Mouse (Mus musculus) stomach, embryonic 14.5 days (tissue): ENCODE data around the gene Ugt1a9. TPM values are rescaled to one million over a fixed set of nuclear protein-coding genes. Genes with fewer than 3 reads are reported as not detected.
A peak's percentile ranks its signal among the peaks of the same experiment; 100 is the strongest.
"Not testable (repeated sequence)": the region's sequence is repeated elsewhere in the genome, so short reads cannot be mapped to it uniquely, and the experiment has no call there.

Experiments used
- ATAC-seq: fragments of 200-750 bp; cut with Nextera tagmentation; 2 replicates; pipeline ENCODE4 v1.8.0; 2017; ENCODE audit warnings: low read depth, moderate TSS enrichment; ENCODE audit not compliant: insufficient number of reproducible peaks, insufficient read depth, low FRiP score
- H3K27ac ChIP-seq: fragments of 300-500 bp; sonication (generic); 2 replicates; pipeline ENCODE4 v1.5.1; 2014; ENCODE audit warnings: mild to moderate bottlenecking, low read length, moderate library complexity, mixed read lengths
- H3K27me3 ChIP-seq: fragments of 300-500 bp; sonication (generic); 2 replicates; pipeline ENCODE4 v1.6.1; 2014; ENCODE audit warnings: low read length, control low read depth, mixed read lengths; ENCODE audit not compliant: control insufficient read depth, insufficient read depth
- H3K36me3 ChIP-seq: fragments of 300-500 bp; sonication (generic); 2 replicates; pipeline ENCODE4 v1.6.1; 2014; ENCODE audit warnings: mild to moderate bottlenecking, control low read depth, low read length, moderate library complexity, mixed read lengths; ENCODE audit not compliant: control insufficient read depth, insufficient read depth
- H3K4me1 ChIP-seq: fragments of 300-500 bp; sonication (generic); 2 replicates; pipeline ENCODE4 v1.6.1; 2014; ENCODE audit warnings: low read length, control low read depth, mixed read lengths; ENCODE audit not compliant: control insufficient read depth, insufficient read depth
- H3K4me2 ChIP-seq: fragments of 300-500 bp; sonication (generic); replicated peaks from 2 replicates; pipeline ENCODE4 v1.6.1; 2014; ENCODE audit warnings: low read depth, low read length, control low read depth
- H3K4me3 ChIP-seq: fragments of 300-500 bp; sonication (generic); 2 replicates; pipeline ENCODE4 v1.5.1; 2014; ENCODE audit warnings: low read depth, low read length, control low read depth
- H3K9ac ChIP-seq: fragments of 300-500 bp; sonication (generic); replicated peaks from 2 replicates; pipeline ENCODE4 v1.6.1; 2014; ENCODE audit warnings: low read depth, mild to moderate bottlenecking, control low read depth, low read length, moderate library complexity, mixed read lengths
- H3K9me3 ChIP-seq: fragments of 300-500 bp; sonication (generic); 2 replicates; pipeline ENCODE4 v1.6.1; 2016; ENCODE audit warnings: low read depth, low read length, control low read depth; ENCODE audit not compliant: control insufficient read depth
- WGBS: fragments of 180-500 bp; shearing (Covaris S2); extraction: QIAGEN DNeasy Blood & Tissue Kit; methylation state at CpG from one replicate; pipeline ENCODE4 v1.1.7; 2014; 5-methylcytosine and 5-hydroxymethylcytosine counted together
- polyA plus RNA-seq: library from polyadenylated mRNA; unstranded; fragments of >200 nt; fragmentation: Nextera tagmentation; extraction: Ambion mirVana; gene quantifications from 2 replicates; pipeline ENCODE4 v1.2.1, GENCODE M21; 2014

Gene Ugt1a9
- polyA plus RNA-seq, 1 experiment from 2014 or later = 0.46 TPM

GRCm38 (mm10) chr1:88077128-88077527 lies 6.5 kb downstream of the Ugt1a9 start:
- no peak overlapping the region for H3K9ac ChIP-seq
- no peaks in the 10 kb centered on the region for H3K9me3 ChIP-seq
- H3K27me3 ChIP-seq = no peaks in the 10 kb centered on the region
- no peaks in the 10 kb centered on the region for H3K4me1 ChIP-seq
- no peak overlapping the region for H3K27ac ChIP-seq
- no peak overlapping the region for H3K4me2 ChIP-seq
- 87% methylated on average over 1 of the region's 1 CpGs for WGBS
- ATAC-seq = no peak
- H3K36me3 ChIP-seq = no peaks in the 10 kb centered on the region
- no peak overlapping the region for H3K4me3 ChIP-seq

GRCm38 (mm10) chr1:88081670-88082069 lies 11.1 kb downstream of the Ugt1a9 start:
- Histone ChIP-seq H3K27me3 (no peaks in the 10 kb centered on the region), H3K9me3 (no peaks in the 10 kb centered on the region), H3K4me3 (no peak overlapping the region), H3K27ac (no peak overlapping the region), H3K36me3 (no peaks in the 10 kb centered on the region), H3K4me2 (no peak overlapping the region), H3K4me1 (no peaks in the 10 kb centered on the region), H3K9ac (no peak overlapping the region)
- no peak for ATAC-seq
- whole genome bisulfite sequencing = 80% methylated on average over 1 of the region's 1 CpGs

- no peak overlapping the region for H3K27ac ChIP-seq
- no peak overlapping the region for H3K4me3 ChIP-seq
- 69% methylated on average over 1 of the region's 1 CpGs for WGBS
- no peak overlapping the region for H3K4me2 ChIP-seq
- no peaks in the 10 kb centered on the region for H3K4me1 ChIP-seq
- no peak for ATAC-seq
- no peaks in the 10 kb centered on the region for H3K9me3 ChIP-seq
- H3K27me3 ChIP-seq = no peaks in the 10 kb centered on the region
- no peaks in the 10 kb centered on the region for H3K36me3 ChIP-seq
- no peak overlapping the region for H3K9ac ChIP-seq
These were observed 15.5 kb downstream of the Ugt1a9 start for GRCm38 (mm10) chr1:88086125-88086524.

GRCm38 (mm10) chr1:88087513-88087912 lies 16.9 kb downstream of the Ugt1a9 start, which contains the start of gene Ugt1a8:
Ugt1a8 (plus strand) TSS chr1:88087813.
- 66% methylated on average over 3 of the region's 3 CpGs for WGBS

GRCm38 (mm10) chr1:88092341-88092740 lies 21.7 kb downstream of the Ugt1a9 start:
- Histone ChIP-seq H3K27ac (no peak overlapping the region), H3K36me3 (no peaks in the 10 kb centered on the region), H3K4me3 (no peak overlapping the region), H3K9me3 (no peaks in the 10 kb centered on the region), H3K4me1 (0 out of 2 replicates have a peak, but pooled peaks cover 5% of the 10 kb centered on the region), H3K9ac (no peak overlapping the region), H3K27me3 (no peaks in the 10 kb centered on the region), H3K4me2 (no peak overlapping the region)
- ATAC-seq = no peak

More at GRCm38 (mm10) chr1:88087513-88087912, 16.9 kb downstream of the Ugt1a9 start, which contains the start of gene Ugt1a8:
- Histone ChIP-seq H3K27me3 (no peaks in the 10 kb centered on the region), H3K9me3 (no peaks in the 10 kb centered on the region), H3K4me2 (no peak within 1 kb of the TSS), H3K4me3 (no peak within 1 kb of the TSS), H3K27ac (no peak within 1 kb of the TSS), H3K36me3 (no peaks in the 10 kb centered on the region), H3K4me1 (no peaks in the 10 kb centered on the region), H3K9ac (no peak within 1 kb of the TSS)
- no peak for ATAC-seq

GRCm38 (mm10) chr1:88094270-88094676 lies 23.7 kb downstream of the Ugt1a9 start:
- not testable (repeated sequence) for H3K4me3 ChIP-seq, ATAC-seq, H3K4me1 ChIP-seq, H3K4me2 ChIP-seq, H3K36me3 ChIP-seq, H3K9ac ChIP-seq, H3K9me3 ChIP-seq, H3K27me3 ChIP-seq
- 54% methylated on average over 3 of the region's 3 CpGs for WGBS
- peak overlapping the region; percentile 87; the same call in 1 of the 2 replicates for H3K27ac ChIP-seq

- H3K4me2 ChIP-seq = peak within 1 kb of the TSS; percentile 32
- WGBS = 30% methylated on average over 10 of the region's 10 CpGs
- no peak within 1 kb of the TSS for H3K9ac ChIP-seq
- H3K9me3 ChIP-seq = no peaks in the 10 kb centered on the region
- no peaks in the 10 kb centered on the region for H3K36me3 ChIP-seq
- no peaks in the 10 kb centered on the region for H3K27me3 ChIP-seq
- 0 out of 2 replicates have a peak, but pooled peaks cover 5% of the 10 kb centered on the region for H3K4me1 ChIP-seq
- peak within 1 kb of the TSS; percentile 8; the same call in 1 of the 2 replicates for H3K4me3 ChIP-seq
- 0 out of 2 replicates have a peak, but pooled peaks have one; percentile 58 for ATAC-seq
- H3K27ac ChIP-seq = peak within 1 kb of the TSS; percentile 87
These were observed 24.4 kb downstream of the Ugt1a9 start, which contains the start of gene Ugt1a7c for GRCm38 (mm10) chr1:88094941-88095492. Ugt1a7c (plus strand) TSS chr1:88095062.

GRCm38 (mm10) chr1:88098546-88098945 lies 27.9 kb downstream of the Ugt1a9 start:
- not testable (repeated sequence) for H3K27ac ChIP-seq, ATAC-seq, H3K9me3 ChIP-seq, H3K4me1 ChIP-seq, H3K4me2 ChIP-seq, H3K27me3 ChIP-seq, H3K36me3 ChIP-seq, H3K9ac ChIP-seq, H3K4me3 ChIP-seq
- WGBS = 80% methylated on average over 3 of the region's 3 CpGs

GRCm38 (mm10) chr1:88099691-88100090 lies 29.1 kb downstream of the Ugt1a9 start:
- not testable (repeated sequence) for H3K9ac ChIP-seq, H3K4me2 ChIP-seq, H3K4me3 ChIP-seq, H3K36me3 ChIP-seq, H3K9me3 ChIP-seq, H3K4me1 ChIP-seq, H3K27ac ChIP-seq, ATAC-seq, H3K27me3 ChIP-seq
- WGBS = 84% methylated on average over 2 of the region's 2 CpGs
